In the genomic region with DNA sequence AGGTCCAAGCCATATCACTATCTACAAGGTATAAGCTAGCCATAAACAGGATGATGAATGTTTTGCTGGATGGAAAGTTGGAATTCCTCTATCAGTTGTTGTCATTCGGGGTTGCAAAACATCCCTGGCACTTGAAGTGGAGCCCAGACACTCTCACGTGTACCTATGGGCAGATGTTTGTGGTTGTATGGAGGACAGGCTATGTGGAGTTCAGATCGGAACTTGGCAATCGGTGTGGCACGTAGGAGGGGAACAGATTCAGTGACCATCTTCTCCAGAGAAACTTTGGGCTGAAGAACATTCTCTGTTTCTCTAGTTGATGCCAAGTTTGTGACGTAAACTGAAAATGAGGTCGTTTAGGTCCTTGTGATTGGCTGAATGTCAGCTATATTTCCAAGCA, we compare ENCODE assay signal across 27 mouse cellular contexts. TPM values are rescaled to one million over a fixed set of nuclear protein-coding genes. Genes with fewer than 3 reads are reported as not detected.
"Had no signal": no experiment of that assay in that cellular context is flagged by ENCODE, and none has a peak within 500 bp of the region (broad histone marks: within the 10 kb centered on the region; RNA-seq: fewer than 3 reads in every experiment).

No protein-coding gene starts in this region.

- H3K4me3 ChIP-seq: gastrocnemius, adult 2 months; heart, adult 2 months; heart, embryonic 12.5 days; hindbrain, embryonic 10.5 days; hindbrain, embryonic 12.5 days; intestine, embryonic 15.5 days; limb, embryonic 13.5 days; limb, embryonic 15.5 days; liver, embryonic 12.5 days had no signal

- H3K4me1 ChIP-seq: heart, embryonic 12.5 days; hindbrain, embryonic 10.5 days; intestine, embryonic 15.5 days; limb, embryonic 13.5 days; limb, embryonic 15.5 days had no signal

- H3K27ac ChIP-seq: gastrocnemius, adult 2 months; heart, adult 2 months; hindbrain, embryonic 10.5 days; hindbrain, embryonic 12.5 days; hindbrain, embryonic 14.5 days; intestine, embryonic 15.5 days; kidney, postnatal 0 days; limb, embryonic 13.5 days; limb, embryonic 15.5 days; liver, embryonic 12.5 days; liver, embryonic 14.5 days had no signal

- H3K9ac ChIP-seq: heart, embryonic 12.5 days; hindbrain, embryonic 12.5 days; hindbrain, embryonic 14.5 days; intestine, embryonic 15.5 days; limb, embryonic 13.5 days; limb, embryonic 15.5 days; liver, embryonic 12.5 days; liver, embryonic 14.5 days had no signal

- ATAC-seq: hindbrain, embryonic 16.5 days; inflammation-experienced regulatory T-cells, adult 6 months; intestine, embryonic 15.5 days; intestine, postnatal 0 days; liver, embryonic 12.5 days had no signal

- H3K9me3 ChIP-seq: hindbrain, embryonic 10.5 days; hindbrain, embryonic 12.5 days; intestine, embryonic 15.5 days; limb, embryonic 15.5 days; liver, embryonic 12.5 days had no signal

- H3K4me2 ChIP-seq: heart, embryonic 12.5 days; hindbrain, embryonic 12.5 days; hindbrain, embryonic 14.5 days; intestine, embryonic 15.5 days; limb, embryonic 13.5 days; limb, embryonic 15.5 days; liver, embryonic 12.5 days had no signal

- DNase-seq: gastrocnemius, adult 2 months; gastrocnemius, postnatal 10 days; gastrocnemius, postnatal 25 days; heart, adult 2 months; heart, postnatal 10 days; heart, postnatal 4 days; kidney, adult 18-20 months; kidney, adult 8-10 months; kidney, postnatal 14 days; kidney, postnatal 36 days; layer of hippocampus, adult 9-11 months; layer of hippocampus, postnatal 36 days; left cerebral cortex, postnatal 4 days had no signal

- H3K36me3 ChIP-seq: heart, embryonic 12.5 days; hindbrain, embryonic 10.5 days; intestine, embryonic 15.5 days; limb, embryonic 13.5 days; limb, embryonic 15.5 days; liver, embryonic 12.5 days had no signal

- H3K27me3 ChIP-seq: heart, embryonic 12.5 days; hindbrain, embryonic 12.5 days; intestine, embryonic 15.5 days; limb, embryonic 13.5 days; limb, embryonic 15.5 days; liver, embryonic 12.5 days had no signal

RNA-seq across cellular contexts. Expression of gene Thsd4, which starts 51.2 kb away (rescaled TPM):
- total RNA-seq: granulocyte monocyte progenitor cell, adult 5-6 weeks had no signal
- polyA plus RNA-seq: inflammation-experienced regulatory T-cells, adult 6 months had no signal
